Mouse (Mus musculus) cerebellum, postnatal 25 days (tissue): ENCODE results near the gene Vamp3.

Experiments
- DNase-seq, 2 experiments: peaks; one replicate each; pipeline ENCODE4 v3.0.0; 2021; ENCODE audit warnings: mixed read lengths in 2 of 2

The Vamp3 gene

DNA sequence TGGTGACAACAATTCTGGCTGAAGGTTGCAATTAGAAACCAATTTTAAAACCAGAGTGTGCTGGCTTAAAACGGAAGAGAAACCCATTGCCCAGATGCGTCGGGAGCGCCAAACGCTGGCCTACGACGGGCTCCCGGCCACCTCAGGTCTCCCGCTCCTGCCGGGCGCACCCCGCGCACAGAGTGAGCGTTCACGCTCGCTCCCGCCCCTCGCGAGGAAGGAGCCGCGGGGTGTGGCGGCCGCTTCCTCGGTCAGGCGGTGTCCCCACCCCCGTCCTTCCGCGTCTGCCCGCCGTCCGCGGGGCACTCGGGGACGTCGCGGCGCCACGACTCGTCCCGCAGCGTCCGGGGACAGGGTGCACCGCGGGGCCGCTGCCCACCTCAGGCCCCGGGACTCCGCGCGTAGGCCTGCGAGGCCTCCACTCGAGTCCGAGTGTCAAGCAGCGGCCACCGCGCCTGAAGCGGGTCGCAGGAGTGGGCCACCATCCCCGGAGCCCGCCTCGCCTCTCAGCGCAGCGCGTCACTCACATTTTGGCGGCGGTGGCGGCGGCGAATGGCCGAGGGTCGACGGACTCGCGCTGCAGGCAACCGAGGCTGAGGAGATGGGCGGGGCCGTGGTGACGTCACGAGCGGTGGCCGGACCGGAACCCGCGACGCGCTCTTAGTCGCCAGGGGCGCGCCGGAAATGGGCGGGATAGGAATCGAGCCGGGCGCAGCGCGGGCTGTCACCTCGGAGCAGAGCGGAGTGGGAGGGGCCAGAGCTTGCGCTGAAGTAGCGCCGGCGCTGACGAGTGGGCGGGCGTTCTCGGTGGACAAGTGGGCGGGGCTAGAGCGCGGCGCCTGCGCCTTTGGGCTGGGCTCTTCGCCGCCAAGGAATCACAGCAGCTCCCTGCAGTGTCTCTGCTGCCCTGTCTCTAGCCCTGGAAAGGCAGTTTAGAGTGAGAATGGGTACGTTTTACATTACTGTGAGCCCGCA lies at the start of gene Vamp3:
Gene Vamp3, minus strand, starts transcription at position 617 of the 975 bp plus-strand sequence.
- peak; percentile 100 for DNase-seq

DNA sequence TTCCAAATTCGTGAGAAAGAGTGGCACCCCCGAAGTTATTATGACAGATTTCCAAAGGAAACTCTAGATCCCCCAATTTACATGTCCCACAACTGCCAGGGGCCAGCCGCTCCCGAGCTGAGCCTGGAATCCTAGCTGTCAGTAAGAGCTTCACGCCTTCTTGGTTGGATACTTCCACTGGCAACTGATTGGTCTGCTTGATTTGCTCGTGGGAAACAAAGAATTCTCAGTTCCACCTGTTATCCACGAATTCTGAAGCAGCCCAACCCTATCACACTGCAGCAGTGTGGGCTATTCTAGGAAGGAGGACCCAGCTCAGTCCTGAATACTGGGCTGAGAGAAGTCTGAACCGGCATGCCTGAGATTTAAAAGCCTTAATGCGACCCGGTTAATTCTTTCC lies 48.7 kb upstream of the Vamp3 start:
- peak in 1 of 2 experiments; percentile 31 for DNase-seq

GRCm38 (mm10) chr4:151105886-151106285 lies 48.1 kb upstream of the Vamp3 start:
- peak in 1 of 2 experiments; percentile 28 for DNase-seq

DNA sequence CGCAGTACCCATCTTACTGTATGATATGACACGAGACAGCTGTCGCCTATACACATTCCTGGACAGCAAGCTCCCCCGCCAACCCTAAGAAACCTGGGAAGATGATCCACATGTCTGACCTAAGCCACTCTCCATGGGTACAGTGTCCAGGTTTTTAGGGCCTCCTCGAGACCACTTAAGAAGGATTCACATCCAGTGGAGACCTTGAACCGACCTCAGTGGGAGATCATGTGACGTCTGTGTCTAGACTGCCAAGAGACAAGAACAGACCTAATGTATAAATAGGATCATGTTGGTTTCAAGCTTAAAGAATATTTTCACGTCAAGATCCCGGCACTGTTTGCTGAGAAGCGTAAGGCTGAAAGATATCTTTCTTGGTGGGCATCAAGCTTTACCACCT lies 46.4 kb upstream of the Vamp3 start:
- no peak for DNase-seq

GRCm38 (mm10) chr4:151103646-151104045 lies 45.9 kb upstream of the Vamp3 start:
- DNase-seq: peak; percentile 55 to 66

DNA sequence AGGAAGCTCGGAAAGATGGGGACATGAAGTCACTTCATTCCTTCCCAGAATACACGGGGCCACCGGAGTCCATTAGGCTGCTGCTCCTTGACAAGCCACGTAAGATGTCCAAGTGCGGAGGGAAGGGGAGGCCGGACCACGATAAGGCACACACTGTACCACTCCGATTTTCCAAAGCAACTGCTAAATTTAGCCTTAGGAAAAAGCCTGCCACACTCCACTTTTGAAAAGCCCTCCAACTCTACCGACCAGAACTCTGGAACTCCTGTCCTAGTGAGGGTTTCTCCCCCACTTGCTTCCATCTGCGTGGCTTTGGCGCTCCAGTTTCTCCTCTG lies 39.3 kb upstream of the Vamp3 start:
- DNase-seq: no peak

DNA sequence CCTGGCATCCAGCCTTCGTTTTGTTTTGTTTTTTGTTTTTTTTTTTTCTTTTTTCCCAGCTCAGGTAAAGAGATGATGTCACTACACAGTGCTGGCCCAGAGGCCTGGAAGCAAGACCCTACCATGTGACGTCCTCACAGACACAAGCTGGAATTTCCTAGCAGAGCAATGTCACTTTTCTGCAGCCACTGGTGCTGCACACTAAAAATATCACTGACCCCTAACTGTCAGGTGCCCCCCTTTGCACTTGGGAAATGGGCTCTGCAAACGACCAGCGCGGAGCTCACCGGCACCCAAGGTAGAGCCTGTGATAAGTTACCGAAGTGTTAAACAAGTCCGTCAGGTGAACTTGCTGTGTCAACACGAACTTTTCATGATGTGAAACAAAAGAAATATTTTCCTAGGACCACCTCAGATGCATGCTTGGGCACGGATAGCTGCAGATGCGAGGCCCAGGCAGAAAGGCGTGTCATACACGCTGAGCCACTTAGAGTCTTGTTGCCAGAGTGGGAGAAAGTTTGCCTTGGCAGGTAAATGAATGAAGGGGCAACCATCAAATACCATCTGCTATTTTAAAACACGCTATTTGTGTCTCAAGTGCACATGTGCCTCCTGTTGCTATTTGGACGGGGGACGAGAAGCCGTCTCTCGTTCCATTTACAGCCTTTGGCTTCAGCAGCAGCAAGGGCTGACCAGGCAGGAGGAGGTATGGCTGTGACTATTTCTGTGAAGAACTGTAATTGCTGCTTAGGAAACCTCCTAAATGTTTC lies 38.8 kb upstream of the Vamp3 start:
- peak; percentile 53 to 69 for DNase-seq

DNA sequence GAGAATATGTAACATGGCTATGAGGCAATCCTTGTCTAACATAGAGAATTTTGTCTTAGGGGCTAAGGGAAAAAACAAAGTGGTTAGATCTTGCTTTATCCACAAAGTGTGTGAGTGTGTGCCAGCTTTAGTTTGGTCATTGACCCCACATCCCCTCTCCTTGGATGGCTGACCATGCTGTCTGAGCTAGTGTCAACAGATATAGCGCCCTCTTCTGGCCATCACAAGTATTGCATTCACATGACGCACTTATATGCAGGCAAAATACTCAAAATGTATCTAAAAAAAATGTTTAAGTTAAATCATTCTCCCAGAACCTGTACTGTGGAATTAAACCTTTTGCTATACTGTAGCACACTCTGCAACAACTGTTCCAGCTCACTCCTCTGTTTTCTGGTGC lies 37.4 kb upstream of the Vamp3 start:
- DNase-seq: peak in 1 of 2 experiments; percentile 74

DNA sequence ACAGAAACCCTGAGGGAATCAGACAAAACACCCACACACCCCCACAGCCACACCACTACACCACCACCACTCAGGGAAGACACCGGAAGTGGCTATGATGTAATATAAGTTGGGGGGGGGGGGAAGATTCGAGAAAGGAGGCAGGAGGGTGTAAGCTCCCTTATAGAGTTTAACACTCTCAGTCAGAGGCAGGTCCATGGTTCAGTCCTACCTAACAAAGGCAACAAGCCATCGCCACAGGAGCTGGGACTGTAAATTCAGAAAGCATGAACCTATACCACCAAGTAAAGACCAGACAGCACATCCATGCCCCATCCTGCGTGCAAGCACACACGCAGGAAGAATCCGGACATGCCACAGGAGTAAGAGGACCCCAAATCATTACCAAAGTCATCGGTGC lies 31.5 kb upstream of the Vamp3 start, which contains the start of gene Gm13090:
Gene Gm13090, plus strand, starts transcription at position 301 of the 400 bp plus-strand sequence.
- DNase-seq: no peak

DNA sequence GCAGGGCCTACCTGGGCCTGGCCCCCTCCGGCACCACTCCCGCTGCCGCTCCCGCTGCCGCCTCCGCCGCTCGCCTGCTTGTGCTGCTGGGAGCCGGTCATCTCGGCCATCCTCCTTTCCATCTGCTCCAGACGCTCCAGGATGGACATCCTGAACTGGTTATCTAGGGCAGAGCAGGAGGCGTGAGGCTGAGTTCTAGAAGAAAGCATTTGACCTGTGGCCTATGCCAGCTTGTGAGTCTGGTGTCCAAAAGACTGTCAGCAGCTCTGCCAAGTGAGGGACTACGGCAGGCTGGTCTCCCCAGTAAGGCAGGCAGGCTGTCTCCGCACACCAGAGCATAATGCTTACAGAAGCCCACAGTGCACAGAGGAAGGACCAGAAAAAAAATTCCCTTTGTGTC lies 31.1 kb upstream of the Vamp3 start:
- peak; percentile 85 to 86 for DNase-seq

- no peak for DNase-seq
Measured at GRCm38 (mm10) chr4:151087358-151087757, 29.6 kb upstream of the Vamp3 start.

DNA sequence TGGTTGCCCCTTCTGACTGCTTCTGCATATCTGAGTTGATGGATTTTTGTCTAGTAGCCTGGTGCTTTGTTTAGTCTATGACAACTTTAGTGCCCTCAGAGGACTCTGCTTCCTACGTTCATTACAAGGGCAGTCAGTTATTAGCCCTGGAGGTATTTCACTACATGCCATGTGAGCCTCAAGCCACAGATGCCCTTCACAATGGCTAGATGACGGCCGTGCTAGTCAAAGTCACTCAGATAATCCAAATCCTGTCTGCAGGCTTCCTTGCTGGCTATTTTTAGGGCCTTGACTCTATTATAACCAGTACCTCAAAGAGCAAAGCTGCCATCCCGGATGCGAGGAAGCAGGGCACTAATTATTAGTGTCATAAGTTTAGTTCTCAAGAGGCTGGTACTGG lies 25.3 kb upstream of the Vamp3 start:
- no peak for DNase-seq

DNA sequence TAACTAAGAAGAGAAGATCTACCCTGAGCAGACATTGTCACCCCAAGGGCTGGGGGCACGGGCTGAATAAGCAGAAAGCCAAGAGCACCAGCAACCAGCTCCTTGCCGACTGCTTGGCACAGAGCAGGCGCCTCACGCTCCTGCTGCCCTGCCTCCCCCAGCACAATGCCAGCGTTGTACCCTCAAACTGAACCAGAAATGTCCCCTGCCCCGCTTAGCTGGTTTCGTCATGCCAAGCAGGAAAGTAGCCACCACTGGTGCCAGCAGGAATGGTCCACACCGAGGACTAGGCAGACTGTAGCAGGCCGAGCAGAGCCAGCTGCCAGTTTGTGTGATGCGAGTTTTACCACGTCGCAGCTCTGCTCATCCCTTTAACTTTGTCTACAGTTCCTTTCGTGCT lies 24.2 kb upstream of the Vamp3 start:
- DNase-seq: no peak

DNA sequence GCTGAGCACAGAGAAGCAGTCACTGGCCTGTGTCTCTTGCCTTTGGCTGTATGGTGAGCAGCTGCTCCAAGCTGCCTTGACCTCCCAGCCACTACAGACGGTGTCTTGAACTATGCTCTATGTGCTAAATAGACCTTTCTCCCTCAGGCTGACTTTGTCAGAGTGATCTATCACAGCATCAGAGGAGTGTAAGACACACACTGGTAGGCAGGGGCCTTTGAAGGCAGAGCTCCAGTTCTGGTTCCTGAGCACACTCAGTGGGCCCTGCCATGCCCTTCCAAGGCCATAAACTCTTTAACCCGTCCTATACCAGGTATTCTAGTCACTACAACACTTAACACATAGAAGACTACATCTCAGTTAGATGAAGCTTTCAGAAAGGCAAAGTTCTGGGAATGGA lies 23.6 kb upstream of the Vamp3 start:
- no peak for DNase-seq

DNA sequence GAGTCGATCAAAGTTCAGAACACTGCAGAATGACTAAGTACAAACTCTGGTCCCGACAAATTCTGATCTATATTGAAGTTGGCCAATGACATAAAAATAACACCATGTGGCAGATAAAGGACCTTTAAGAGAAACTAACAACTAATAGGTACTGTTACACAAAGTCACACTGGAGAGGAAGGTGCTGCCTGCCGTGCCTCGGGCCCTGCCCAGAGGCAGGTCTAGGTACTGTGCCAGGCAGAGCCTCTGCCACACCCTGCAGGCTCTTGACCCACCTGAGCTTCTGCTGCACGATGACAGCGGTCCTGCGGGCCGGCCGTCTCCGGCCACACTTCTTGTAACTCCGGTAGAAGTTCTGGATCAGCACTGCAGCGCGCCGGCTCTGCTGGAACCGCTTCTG lies 17.1 kb upstream of the Vamp3 start:
- no peak for DNase-seq

DNA sequence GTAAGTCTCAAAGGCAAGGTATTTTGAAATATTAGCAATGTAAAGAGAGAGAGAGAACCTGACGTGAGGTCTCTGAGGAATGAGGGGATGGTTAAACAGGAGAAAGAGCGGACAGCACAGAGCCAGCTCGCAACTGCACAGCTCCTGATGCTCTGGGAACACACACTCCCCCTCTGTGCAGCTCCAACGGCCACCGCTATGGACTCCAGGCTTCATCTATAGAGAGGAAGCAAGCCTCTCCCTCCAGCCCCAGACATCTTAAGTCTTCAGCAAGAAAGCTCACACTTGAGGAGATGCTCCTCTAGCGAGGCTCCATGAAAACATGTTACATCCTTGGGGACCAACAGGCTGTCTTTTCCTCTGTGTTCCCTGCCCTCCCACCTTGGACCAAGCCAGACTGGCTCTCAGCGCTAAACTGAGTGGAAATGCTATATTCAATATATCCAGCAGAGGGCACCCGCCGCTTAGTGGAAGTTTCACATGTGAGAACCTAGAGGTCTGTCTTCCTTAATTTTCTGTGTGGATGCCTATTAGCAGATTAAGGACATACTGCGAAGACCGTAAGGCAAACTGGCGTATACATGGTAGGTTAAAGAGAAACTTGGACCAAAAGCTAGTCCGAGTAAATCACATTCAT lies 15.5 kb upstream of the Vamp3 start:
- DNase-seq: peak; percentile 83 to 91

GRCm38 (mm10) chr4:151070962-151071361 lies 13.2 kb upstream of the Vamp3 start:
- no peak for DNase-seq

GRCm38 (mm10) chr4:151068751-151069150 lies 11.0 kb upstream of the Vamp3 start:
- no peak for DNase-seq

GRCm38 (mm10) chr4:151059566-151059965 lies 1.8 kb upstream of the Vamp3 start:
- DNase-seq: peak in 1 of 2 experiments; percentile 54

DNA sequence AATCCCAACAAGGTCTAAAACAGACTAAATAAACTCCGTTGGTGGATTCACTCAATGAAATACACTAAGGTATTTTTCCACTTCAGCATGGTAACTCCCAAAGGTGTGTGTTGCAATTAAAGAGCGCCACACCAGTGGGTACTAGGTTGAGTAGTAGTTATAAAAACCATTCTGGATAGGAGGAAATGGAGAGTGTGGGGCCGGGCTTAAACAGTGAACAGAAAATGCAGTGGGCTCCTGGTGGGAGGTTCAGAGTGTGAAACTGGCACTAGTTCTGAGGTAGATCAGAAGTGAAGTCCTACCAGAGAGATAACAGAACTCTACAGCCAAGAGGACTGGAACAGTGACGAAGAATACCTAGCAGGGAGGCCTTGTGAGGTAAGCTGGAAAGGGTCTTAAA lies 871 bp upstream of the Vamp3 start:
- DNase-seq: no peak

GRCm38 (mm10) chr4:151051162-151051561 lies 6.6 kb downstream of the Vamp3 start:
- DNase-seq: no peak

DNA sequence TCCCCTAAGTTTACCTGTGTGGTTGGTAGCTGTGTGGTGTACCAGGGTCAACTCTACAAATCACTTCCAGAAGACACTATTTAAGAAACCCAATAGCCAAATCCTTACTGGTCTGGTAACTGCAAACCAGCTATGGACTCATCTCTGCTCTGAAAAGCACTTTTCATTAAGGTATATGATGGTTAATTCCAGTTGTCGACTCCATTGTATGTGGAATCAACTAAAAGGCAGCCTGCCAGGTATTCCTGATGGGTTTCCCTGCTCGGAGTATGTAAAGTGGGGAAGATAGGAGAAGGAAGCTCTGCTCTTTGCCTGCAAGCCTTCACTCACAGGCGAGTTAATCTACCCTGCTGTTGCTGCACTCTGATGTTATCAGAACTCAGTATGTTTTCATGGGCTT lies 11.2 kb downstream of the Vamp3 start:
- no peak for DNase-seq

GRCm38 (mm10) chr4:151044944-151045570 lies 12.7 kb downstream of the Vamp3 start:
- peak in 1 of 2 experiments; percentile 53 for DNase-seq
